ENCODE assay signal across 9 mouse cellular contexts in the genomic region with DNA sequence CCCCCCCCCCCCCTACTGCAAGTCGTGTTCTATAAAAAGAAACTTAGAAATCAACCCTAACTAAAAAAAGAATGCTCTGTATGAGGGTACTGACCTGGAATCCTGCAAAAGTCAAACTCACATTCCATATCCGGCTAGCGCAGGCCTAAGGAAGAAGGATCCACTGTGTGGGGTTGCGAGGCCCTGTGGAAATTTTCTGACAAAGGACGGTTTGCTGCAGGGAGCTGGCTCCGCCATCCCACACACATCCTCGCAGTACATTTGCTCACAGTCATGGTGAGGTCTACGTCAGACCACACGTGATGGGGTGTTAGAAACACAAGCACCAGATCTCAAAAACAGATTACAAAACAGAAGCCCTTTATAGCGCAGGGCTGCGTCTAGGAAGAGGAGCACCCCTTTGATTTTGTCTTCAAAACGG. TPM values are rescaled to one million over a fixed set of nuclear protein-coding genes. Genes with fewer than 3 reads are reported as not detected.
DNase-seq lines count a peak whose midpoint lies in the region; ATAC-seq lines count a peak whose summit lies in the region.
"Had no signal": no experiment of that assay in that cellular context is flagged by ENCODE, and none has a peak within 500 bp of the region (broad histone marks: within the 10 kb centered on the region; RNA-seq: fewer than 3 reads in every experiment).

No protein-coding gene starts in this region.

- 0 out of 2 replicates have a peak, but pooled peaks cover 3% of the 10 kb centered on the region for H3K9me3 ChIP-seq in midbrain, embryonic 14.5 days (ENCODE audit: control insufficient read depth, low read length)
- no peaks in the 10 kb centered on the region for H3K9me3 ChIP-seq in neural tube, embryonic 15.5 days (replicated peaks)

- peak; percentile 46 to 54 for DNase-seq in heart, adult 18-20 months
- no peak for DNase-seq in heart, adult 8-10 months (ENCODE audit: low spot score)
- DNase-seq in brain, adult 2 months (ENCODE audit: low read depth, low spot score) = peak; percentile 94
- peak; percentile 59 for DNase-seq in kidney, postnatal 14 days
- peak; percentile 34 for DNase-seq in right cerebral cortex, postnatal 14 days
- DNase-seq in midbrain, embryonic 14.5 days = no peak
- DNase-seq in urinary bladder, adult 18-20 months (ENCODE audit: low spot score in 2 of 2) = no peak

- H3K36me3 ChIP-seq in midbrain, embryonic 14.5 days (ENCODE audit: control insufficient read depth, insufficient read depth, low read length) = no peaks in the 10 kb centered on the region
- H3K36me3 ChIP-seq in neural tube, embryonic 15.5 days = peaks cover 15% of the 10 kb centered on the region

- no peaks in the 10 kb centered on the region for H3K4me1 ChIP-seq in midbrain, embryonic 14.5 days (ENCODE audit: control insufficient read depth, insufficient read depth, low read length)
- H3K4me1 ChIP-seq in neural tube, embryonic 15.5 days = peaks cover 3% of the 10 kb centered on the region; the same call in 1 of the 2 replicates

- H3K27me3 ChIP-seq in midbrain, embryonic 14.5 days (ENCODE audit: control insufficient read depth, insufficient read depth, low read length) = no peaks in the 10 kb centered on the region
- H3K27me3 ChIP-seq in neural tube, embryonic 15.5 days (replicated peaks) = no peaks in the 10 kb centered on the region

- no peak overlapping the region for H3K27ac ChIP-seq in midbrain, embryonic 14.5 days (replicated peaks; ENCODE audit: low read depth, low read length)
- H3K27ac ChIP-seq in neural tube, embryonic 15.5 days (replicated peaks) = no peak overlapping the region
- H3K27ac ChIP-seq: macrophage had no signal

- 88% methylated on average over 12 of the region's 12 CpGs for WGBS in midbrain, embryonic 14.5 days
- WGBS in neural tube, embryonic 15.5 days = 81% methylated on average over 12 of the region's 12 CpGs

- no peak overlapping the region for H3K4me2 ChIP-seq in midbrain, embryonic 14.5 days (ENCODE audit: low read length)
- H3K4me2 ChIP-seq in neural tube, embryonic 15.5 days = no peak overlapping the region

- H3K9ac ChIP-seq in midbrain, embryonic 14.5 days (replicated peaks; ENCODE audit: low read length) = no peak overlapping the region
- H3K9ac ChIP-seq in neural tube, embryonic 15.5 days (replicated peaks) = no peak overlapping the region

- H3K4me3 ChIP-seq in midbrain, embryonic 14.5 days (replicated peaks; ENCODE audit: low read depth, low read length) = no peak overlapping the region
- no peak overlapping the region for H3K4me3 ChIP-seq in neural tube, embryonic 15.5 days (replicated peaks)

- no peak for ATAC-seq in midbrain, embryonic 14.5 days (ENCODE audit: low FRiP score, low TSS enrichment)
- ATAC-seq in neural tube, embryonic 15.5 days (ENCODE audit: low FRiP score) = no peak

RNA-seq across cellular contexts. Expression of a gene that starts 56.5 kb away (rescaled TPM):
- total RNA-seq in heart, adult 18-20 months (2021) = 10 to 100 TPM; 34.7 to 42.9 TPM
- total RNA-seq in heart, adult 8-10 months (2022) = 10 to 100 TPM; 38.8 to 42.4 (median 40.8) TPM
- 50.5 and 55.1 TPM in 2 replicates for polyA plus RNA-seq in midbrain, embryonic 14.5 days (2014; fragmentation: Nextera tagmentation; extraction: Ambion mirVana)
- polyA plus RNA-seq in neural tube, embryonic 15.5 days (2015; fragmentation: Nextera tagmentation; extraction: Ambion mirVana) = 48.0 and 52.3 TPM in 2 replicates

Comparison
In these comparisons a context has a peak if more than half of its experiments do, and no peak if none do; other contexts are left out.
1. DNase-seq: peak in heart, adult 18-20 months (2 of 2), brain, adult 2 months (single experiment), kidney, postnatal 14 days (single experiment) and right cerebral cortex, postnatal 14 days (single experiment); none in heart, adult 8-10 months (single experiment), midbrain, embryonic 14.5 days (single experiment) and urinary bladder, adult 18-20 months (0 of 2).